Mouse (Mus musculus) kidney, adult 11 months (tissue): ENCODE measurements at regions not wholly inside any gene's neighbourhood (a gene's known extent, or its start where the extent isn't known, plus 50 kb on each side); places are given as distances from the start of the nearest gene placed in this dataset.

Source experiments
- DNase-seq: peaks from one replicate; pipeline ENCODE4 v3.0.0; 2022

- DNase-seq: no peak
Measured at GRCm38 (mm10) chr3:52929827-52930605, 87.0 kb downstream of the Cog6 start.

DNA sequence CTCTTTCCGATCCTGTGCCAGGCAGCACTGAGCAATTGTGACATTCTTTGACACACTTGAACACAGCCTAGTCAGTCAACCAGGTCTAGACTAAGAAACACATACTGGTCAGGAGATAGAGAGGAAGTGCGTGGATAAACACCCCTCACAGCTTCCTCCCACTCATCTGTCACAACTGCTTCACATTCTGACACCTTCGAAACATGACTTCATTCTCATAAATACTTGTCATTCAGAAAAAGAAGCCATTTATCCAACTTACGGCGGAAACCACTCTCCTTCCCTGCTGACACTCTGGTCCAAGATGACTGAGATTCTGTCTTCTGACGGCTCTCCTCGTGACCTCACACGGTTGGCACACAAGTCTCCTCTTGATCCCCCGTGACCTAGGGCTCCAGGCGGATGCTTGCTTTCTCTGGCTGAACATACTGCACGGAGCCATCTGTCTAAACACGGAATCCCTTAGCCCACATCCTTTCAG, 89.6 kb downstream of the Cog6 start:
- DNase-seq: no peak

DNA sequence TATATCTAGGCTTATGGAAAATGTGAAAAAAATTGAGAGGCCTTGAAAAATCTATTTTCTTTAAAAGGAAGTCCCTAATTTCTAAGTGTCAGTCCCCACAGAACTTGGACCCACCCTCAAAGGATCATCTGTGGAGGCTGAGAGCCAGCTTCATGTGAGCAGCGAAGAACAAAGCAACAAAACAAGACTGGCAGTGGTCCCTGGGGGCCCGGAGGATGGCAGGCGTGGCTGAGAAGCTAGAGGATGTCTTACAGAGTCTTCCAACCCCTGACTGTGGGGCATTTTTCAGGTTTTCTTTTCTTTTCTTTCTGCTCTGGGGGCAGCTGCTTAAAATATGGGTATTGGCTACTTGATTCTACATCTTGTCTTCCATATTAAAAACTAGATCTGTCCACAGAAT, 90.5 kb downstream of the Cog6 start:
- DNase-seq: no peak

DNA sequence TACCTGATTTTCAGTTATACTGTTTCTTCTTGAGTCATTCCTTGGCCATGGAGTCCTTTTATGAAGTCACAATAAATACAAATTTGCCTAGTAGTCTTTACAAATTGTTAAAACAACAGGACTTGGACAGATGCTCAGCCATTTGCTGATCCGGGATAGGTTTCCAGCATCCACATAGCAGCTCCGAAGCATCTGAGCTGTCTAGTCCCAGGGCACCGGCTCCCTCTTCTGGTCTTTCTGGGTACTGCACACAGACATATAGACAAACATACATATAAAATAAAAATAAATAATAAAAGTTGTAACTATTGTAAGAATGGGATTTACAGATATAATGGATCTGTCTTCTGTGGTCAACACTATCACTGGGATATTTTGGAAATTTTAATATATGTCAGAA, 91.8 kb downstream of the Cog6 start:
- no peak for DNase-seq

- no peak for DNase-seq
Measured at GRCm38 (mm10) chr3:52924631-52925030, 92.4 kb downstream of the Cog6 start.

DNA sequence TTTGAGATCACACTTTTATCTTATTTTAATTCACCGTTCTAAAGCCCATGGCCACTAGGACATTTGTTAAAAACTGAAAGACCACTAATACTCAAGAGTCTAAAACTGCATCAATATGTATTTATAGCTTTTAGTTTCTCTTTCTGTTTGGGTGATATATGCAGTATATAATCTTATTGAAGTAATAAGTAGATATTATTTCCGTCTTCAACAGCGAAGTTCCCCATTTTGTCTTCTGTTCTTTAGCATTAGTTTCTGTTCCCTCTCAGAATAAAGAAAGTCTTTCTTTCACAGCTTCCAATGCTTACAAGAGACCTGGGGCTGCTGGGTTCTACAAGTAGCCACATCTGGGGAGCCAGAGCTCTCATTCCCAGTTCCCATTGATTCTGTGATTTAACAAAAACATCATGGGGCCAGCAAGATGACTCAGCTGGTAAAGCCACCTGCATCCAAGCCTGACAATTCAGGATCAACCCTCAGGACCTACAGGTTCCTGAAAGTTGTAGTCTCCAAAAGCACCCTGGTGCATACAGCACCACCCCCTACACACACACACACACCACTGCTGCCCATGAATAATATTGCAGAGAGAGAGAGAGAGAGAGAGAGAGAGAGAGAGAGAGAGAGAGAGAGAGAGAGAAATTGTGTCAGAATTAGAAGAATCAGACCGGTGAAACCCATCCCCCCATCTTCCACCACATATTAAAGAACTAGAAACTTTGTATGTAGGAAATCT, 93.0 kb downstream of the Cog6 start:
- no peak for DNase-seq

DNA sequence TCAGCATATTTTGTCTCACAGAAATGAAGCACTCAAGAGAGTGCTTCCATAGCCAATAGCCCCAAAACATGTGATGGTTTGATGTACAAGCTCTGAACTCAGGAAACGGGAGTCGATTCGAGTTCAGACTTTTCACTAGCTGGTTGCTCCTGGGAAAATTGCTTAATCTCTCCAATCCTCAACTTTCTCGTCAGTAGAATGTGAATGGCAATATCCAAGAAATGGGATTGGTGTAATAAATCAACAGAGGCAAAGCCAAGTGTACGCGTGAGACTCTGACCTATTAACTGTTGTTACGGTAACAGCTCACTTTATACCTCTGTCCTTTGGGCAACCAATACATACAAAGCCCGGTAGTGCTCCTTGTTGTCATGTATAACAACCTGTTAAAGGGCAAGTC, 94.6 kb downstream of the Cog6 start:
- DNase-seq: no peak

DNA sequence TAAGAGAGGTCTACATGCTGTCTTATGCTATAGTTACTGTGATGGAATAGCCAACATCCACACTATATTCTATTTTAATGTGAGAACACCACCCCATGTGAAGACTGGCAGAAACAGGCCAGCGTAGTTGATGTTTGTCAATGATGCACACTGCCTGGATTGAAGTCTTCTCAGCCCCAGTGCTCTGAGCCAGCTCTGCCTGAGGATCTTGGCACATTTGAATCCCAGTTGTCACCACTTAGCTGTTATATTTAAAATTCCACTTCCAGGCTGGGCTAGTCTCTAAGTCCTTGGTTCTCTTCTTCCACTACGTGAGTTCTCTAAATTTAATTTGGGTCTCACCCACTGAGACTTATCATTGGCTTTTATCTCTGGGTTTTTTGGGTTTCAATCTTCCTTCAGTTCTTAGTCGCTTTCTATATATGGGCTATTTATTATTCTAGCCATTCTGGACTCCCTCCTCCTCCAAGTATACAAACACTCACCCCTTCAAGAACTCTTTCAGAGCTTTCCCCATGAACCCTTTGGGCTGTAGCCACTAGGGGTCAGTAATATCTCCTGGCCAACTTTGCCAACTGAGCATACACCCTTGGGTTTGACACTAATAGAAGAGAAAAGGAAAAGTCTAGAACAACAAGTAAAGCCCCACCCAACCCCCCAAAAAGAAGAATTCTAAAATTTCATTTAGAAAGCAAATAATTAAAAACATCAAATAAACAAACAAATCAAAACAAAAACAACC, 110.0 kb downstream of the Cog6 start:
- DNase-seq: no peak

- DNase-seq: no peak
Measured at GRCm38 (mm10) chr3:52904028-52904427, 113.0 kb downstream of the Cog6 start.

- DNase-seq: peak; percentile 76
Measured at GRCm38 (mm10) chr3:52897665-52898064, 119.4 kb downstream of the Cog6 start.

DNA sequence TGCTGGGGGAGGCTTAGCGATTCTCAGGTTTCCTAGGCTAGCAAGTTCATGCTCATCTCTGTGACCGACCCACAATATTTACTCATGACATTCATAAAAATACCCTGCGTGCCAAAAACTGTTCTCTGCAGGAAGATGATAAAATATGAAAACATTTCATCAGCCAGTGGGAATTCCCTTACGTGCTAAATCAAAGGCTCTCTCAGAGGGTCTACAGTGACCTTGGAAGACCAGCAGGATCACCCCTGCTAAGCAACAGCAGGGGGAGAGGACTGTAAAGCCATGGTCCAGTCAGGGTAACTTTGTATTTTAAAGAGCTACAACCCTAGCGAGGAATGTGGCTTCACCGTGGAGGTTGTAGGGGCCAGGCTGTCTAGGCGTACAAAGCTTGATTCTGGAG, 120.6 kb downstream of the Cog6 start:
- no peak for DNase-seq

GRCm38 (mm10) chr3:52895751-52896150, 121.3 kb downstream of the Cog6 start:
- no peak for DNase-seq

DNA sequence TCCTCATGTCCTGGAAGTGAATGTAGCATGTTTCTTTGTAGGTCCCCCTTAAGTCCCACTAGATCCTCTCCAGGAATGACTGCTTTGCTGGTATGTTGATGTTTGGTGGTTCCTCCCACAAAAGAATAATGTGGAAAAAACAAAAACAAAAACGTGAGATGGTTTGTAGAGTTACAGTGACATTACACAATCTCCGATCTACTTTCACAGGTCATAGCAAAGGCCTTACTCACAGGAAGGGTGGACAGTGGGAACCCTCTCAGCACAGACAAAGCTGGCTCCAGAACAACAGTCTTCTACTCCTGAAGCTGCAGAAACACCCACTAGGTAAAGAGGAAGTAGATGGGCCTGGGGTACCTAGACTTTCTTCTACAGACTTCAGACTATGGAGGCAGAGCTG, 122.2 kb downstream of the Cog6 start:
- no peak for DNase-seq

- DNase-seq: no peak
Measured at GRCm38 (mm10) chr3:52889156-52889715, 127.8 kb downstream of the Cog6 start.

DNA sequence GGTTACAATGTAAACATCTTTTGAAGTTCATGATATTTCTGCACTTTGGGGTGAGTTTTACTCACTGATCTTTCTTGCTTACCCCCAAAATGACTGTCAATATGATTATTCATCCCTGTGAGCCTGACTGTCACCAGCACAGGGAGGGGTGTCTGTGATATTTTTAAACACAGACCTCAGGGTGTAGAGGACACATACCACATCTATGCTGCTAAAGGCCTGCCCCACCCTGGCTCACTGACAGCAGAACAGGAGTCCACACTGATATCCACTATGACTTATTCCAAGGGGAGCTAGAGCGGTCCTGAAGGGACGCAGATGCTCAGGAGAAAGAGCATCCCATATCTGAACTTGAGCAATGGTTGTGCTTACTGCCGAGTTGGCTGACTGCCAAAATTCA, 135.1 kb downstream of the Cog6 start:
- no peak for DNase-seq

DNA sequence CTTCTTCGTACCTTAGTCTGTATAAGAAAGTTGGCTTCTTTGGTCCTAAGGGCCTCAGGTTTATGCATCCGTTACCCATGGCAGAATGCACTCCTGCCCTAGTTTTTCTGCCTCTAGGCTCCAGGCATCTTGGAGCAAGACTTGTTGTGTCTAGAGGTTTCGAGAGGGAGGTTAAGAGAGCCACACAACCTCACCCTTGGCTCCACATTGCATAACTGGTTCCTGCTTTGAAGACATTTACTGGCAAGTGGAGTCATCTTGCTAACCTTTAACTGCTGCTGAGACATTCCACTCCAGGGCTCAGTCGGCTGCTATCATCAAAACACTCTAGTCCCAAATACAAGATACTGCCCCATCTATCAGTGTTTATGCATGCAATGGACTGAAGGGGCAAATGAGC, 135.9 kb downstream of the Cog6 start:
- no peak for DNase-seq

- no peak for DNase-seq
Measured at GRCm38 (mm10) chr3:52879700-52880099, 137.3 kb downstream of the Cog6 start.

- DNase-seq: peak; percentile 9
Measured at GRCm38 (mm10) chr3:52878334-52878733, 138.7 kb downstream of the Cog6 start.

DNA sequence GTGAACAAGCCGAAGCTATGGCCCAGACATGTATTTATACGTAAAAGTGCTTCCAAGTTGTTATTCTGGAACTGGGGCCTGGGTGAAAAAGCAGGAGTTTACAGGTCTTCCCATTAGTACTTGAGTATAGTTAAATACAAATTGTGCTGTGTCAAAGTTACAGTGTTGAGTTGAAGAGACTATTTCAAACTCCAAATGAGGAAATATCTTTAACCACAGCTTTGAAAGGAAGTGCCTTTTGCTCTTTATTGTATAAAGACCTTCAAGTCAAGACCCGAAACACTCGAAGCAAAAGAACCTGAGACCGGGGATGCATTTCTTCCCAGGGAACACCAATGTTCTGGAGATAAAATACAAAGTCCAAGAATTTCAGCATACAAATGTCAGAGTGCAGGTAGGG, 144.8 kb downstream of the Cog6 start:
- DNase-seq: no peak

DNA sequence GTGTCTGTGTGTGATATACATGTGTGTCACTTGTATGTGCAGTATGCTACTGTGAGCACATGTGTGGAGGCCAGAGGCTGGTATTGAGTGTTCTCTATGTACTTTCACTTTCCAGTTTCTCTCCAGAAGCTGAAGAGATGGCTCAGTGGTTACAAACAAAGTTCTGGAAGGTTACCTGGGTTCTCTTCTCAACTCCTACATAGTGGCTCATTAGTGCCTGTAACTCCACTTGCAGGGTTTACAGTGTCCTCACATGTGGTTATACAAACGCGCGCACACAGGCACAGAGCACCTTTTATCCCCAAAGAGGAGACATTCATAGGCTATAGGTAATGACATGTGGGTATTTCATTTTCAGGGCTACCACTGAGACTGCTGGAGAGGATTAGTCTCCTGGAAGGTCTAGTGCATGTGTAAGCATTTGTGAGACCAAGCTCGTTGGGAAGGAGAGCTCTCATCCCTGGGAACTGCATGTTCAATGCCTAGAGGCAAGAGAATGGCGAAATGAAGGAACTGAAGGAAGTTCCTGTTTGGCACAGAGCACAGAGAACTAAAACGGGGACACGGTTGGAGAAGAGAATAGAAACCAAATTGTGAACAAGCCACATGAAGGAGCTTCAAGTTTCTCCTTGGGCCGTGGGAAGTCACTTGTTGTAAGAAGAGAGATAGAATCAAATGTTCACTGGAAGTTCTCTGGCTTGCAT, 153.7 kb downstream of the Cog6 start:
- no peak for DNase-seq

- no peak for DNase-seq
Measured at GRCm38 (mm10) chr3:52862026-52862425, 155.0 kb downstream of the Cog6 start.

DNA sequence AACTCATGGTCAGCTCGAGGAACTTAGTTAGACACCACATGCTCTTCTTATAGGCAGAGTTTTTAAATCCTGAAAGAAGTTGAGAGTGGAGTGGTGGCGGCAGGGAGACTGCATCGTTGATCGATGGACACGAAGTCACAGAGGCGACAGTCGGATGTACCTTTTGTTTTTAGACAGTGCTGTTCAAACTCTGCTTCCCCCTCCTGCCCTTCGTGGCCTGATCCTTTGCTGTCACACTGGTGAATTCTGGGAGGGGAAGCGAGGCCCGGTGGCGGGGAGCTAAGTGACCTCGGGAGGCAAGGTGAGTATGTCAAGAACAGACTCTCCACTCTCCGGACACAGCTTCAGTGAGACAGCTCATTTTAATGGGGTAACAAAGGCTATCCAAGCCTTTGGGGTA, 155.5 kb downstream of the Cog6 start:
- DNase-seq: no peak

DNA sequence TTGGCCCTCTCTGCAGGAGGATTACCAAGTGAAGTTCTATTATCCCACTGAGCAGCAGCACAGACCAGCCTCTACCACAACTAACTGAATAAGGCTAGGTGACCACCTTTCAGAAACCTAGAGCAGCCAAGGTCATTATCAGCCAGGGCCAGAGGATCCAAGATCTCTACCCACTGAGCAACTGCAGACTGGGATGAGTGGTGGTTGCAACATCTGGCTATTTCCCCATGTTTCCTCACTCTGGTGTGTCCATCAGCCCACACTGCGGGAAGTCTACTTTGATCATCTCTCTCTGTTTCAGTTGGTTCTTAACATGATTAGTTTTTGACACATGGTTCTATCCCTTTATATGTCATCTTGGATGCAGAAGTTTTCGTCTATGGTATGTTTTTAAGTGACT, 157.2 kb downstream of the Cog6 start:
- DNase-seq: no peak
